Mouse (Mus musculus) heart, embryonic 14.5 days (tissue): Measurements from ENCODE around the gene Cadm2. TPM values are rescaled to one million over a fixed set of nuclear protein-coding genes. Genes with fewer than 3 reads are reported as not detected.

Experiments
- ATAC-seq: fragments of 200-750 bp; cut with Nextera tagmentation; 2 replicates; pipeline ENCODE4 v1.8.0; 2017; ENCODE audit warnings: low read depth, moderate TSS enrichment; ENCODE audit not compliant: insufficient number of reproducible peaks, insufficient read depth, low FRiP score
- H3K27ac ChIP-seq, 2 experiments: fragments of 200-500 bp in 1 of 2; fragments of 300-500 bp in 1 of 2; sonication (generic) in 1 of 2; replicated peaks in 1 of 2; 2 replicates each; pipeline ENCODE4 v1.5.1; 2012 to 2014; ENCODE audit warnings: low read depth in 2 of 2, low read length in 2 of 2, control low read depth in 1 of 2, mild to moderate bottlenecking in 1 of 2, mixed read lengths in 1 of 2; ENCODE audit not compliant: control insufficient read depth in 1 of 2, insufficient read depth in 1 of 2
- H3K27me3 ChIP-seq: fragments of 300-500 bp; sonication (generic); 2 replicates; pipeline ENCODE4 v1.6.1; 2014; ENCODE audit warnings: mild to moderate bottlenecking, low read length, control low read depth; ENCODE audit not compliant: control insufficient read depth, insufficient read depth
- H3K36me3 ChIP-seq: fragments of 300-500 bp; sonication (generic); 2 replicates; pipeline ENCODE4 v1.6.1; 2014; ENCODE audit warnings: mild to moderate bottlenecking, control low read depth, low read length, mixed read lengths; ENCODE audit not compliant: control insufficient read depth, insufficient read depth
- H3K4me1 ChIP-seq, 2 experiments: fragments of 200-500 bp in 1 of 2; fragments of 300-500 bp in 1 of 2; sonication (generic) in 1 of 2; 2 replicates each; pipeline ENCODE4 v1.6.1; 2012 to 2014; ENCODE audit warnings: low read length in 2 of 2, control low read depth in 1 of 2, mixed read lengths in 1 of 2; ENCODE audit not compliant: control insufficient read depth in 2 of 2, insufficient read depth in 2 of 2
- H3K4me2 ChIP-seq: fragments of 300-500 bp; sonication (generic); 2 replicates; pipeline ENCODE4 v1.6.1; 2014; ENCODE audit warnings: mild to moderate bottlenecking, low read length
- H3K4me3 ChIP-seq, 2 experiments: fragments of 200-500 bp in 1 of 2; fragments of 300-500 bp in 1 of 2; sonication (generic) in 1 of 2; 2 replicates each; pipeline ENCODE4 v1.5.1; 2012 to 2014; ENCODE audit warnings: low read length in 2 of 2, mild to moderate bottlenecking in 2 of 2, control low read depth in 1 of 2, low read depth in 1 of 2, moderate library complexity in 1 of 2; ENCODE audit not compliant: control insufficient read depth in 1 of 2, insufficient read depth in 1 of 2
- H3K9ac ChIP-seq: fragments of 300-500 bp; sonication (generic); 2 replicates; pipeline ENCODE4 v1.6.1; 2014; ENCODE audit warnings: mild to moderate bottlenecking, low read length
- H3K9me3 ChIP-seq: fragments of 300-500 bp; sonication (generic); 2 replicates; pipeline ENCODE4 v1.6.1; 2016; ENCODE audit warnings: low read length, control low read depth; ENCODE audit not compliant: control insufficient read depth
- WGBS: fragments of 180-500 bp; shearing (Covaris S2); extraction: QIAGEN DNeasy Blood & Tissue Kit; methylation state at CpG from one replicate; pipeline ENCODE4 v1.1.7; 2014; 5-methylcytosine and 5-hydroxymethylcytosine counted together
- polyA plus RNA-seq: library from polyadenylated mRNA; unstranded; fragments of >200 nt; fragmentation: Nextera tagmentation; extraction: Ambion mirVana; gene quantifications from 2 replicates; pipeline ENCODE4 v1.2.1, GENCODE M21; 2014

The Cadm2 gene
- polyA plus RNA-seq, 1 experiment from 2014 or later, result 0.07 TPM

DNA sequence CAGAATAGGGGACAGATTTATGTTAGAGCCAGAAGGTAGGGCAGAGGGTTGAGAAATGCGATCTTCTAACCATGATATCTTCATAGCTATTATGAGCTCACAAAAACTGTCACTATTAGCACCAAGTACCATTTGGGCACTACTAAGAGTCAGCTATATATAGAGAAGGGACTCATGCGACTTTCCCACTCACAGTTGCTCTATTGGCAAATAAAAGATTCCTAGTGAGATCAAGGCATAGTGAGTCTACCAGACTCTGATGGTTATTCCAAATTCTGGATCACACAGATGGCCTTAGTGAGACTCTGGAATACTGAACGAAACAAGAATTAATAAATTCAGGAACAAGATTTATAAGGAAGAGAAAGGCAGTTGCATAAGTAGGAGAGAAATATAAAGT lies 827.6 kb downstream of the Cadm2 start:
- Histone ChIP-seq H3K9ac (no peak overlapping the region), H3K36me3 (no peaks in the 10 kb centered on the region), H3K4me2 (no peak overlapping the region), H3K4me3 (no peak overlapping the region), H3K9me3 (no peaks in the 10 kb centered on the region), H3K27ac (no peak overlapping the region), H3K27me3 (no peaks in the 10 kb centered on the region), H3K4me1 (no peaks in the 10 kb centered on the region)
- WGBS, result 73% methylated on average over 3 of the region's 3 CpGs
- ATAC-seq, result no peak

- WGBS, result 64% methylated on average over 4 of the region's 4 CpGs
- H3K4me3 ChIP-seq, result no peak overlapping the region
- ATAC-seq, result no peak
These were observed 848.8 kb downstream of the Cadm2 start for GRCm38 (mm10) chr16:66771883-66772282.

DNA sequence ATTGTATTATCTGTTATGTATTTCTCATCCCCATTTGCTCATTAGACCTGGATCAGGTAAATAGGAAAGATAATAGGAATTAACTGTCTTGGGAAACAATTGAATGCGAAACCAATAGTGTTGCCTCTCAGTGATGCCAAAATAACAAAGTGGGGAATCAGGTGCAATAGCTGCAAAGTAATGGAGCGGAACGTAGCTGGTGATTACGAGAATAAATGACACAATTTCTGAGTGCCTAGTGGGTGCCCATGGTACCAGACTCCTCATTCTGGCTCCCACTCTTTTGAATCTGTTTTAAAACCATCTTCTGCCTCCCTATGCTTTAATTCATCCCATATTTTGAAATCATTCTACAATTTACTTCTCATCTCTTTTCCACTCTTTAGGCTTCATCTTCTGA lies 851.2 kb downstream of the Cadm2 start:
- Histone ChIP-seq H3K27me3 (no peaks in the 10 kb centered on the region), H3K4me1 (no peaks in the 10 kb centered on the region), H3K36me3 (no peaks in the 10 kb centered on the region), H3K27ac (no peak overlapping the region), H3K4me3 (no peak overlapping the region), H3K9me3 (no peaks in the 10 kb centered on the region), H3K4me2 (no peak overlapping the region), H3K9ac (no peak overlapping the region)
- 87% methylated on average over 4 of the region's 4 CpGs for WGBS
- no peak for ATAC-seq

More at GRCm38 (mm10) chr16:66771883-66772282, 848.8 kb downstream of the Cadm2 start:
- Histone ChIP-seq H3K9ac (no peak overlapping the region), H3K4me2 (no peak overlapping the region), H3K27ac (no peak overlapping the region), H3K27me3 (no peaks in the 10 kb centered on the region), H3K9me3 (no peaks in the 10 kb centered on the region), H3K36me3 (no peaks in the 10 kb centered on the region), H3K4me1 (no peaks in the 10 kb centered on the region)

GRCm38 (mm10) chr16:66768684-66769389 lies 851.9 kb downstream of the Cadm2 start:
- no peak for ATAC-seq
- 65% methylated on average over 4 of the region's 4 CpGs for WGBS
- H3K9me3 ChIP-seq, result no peaks in the 10 kb centered on the region

DNA sequence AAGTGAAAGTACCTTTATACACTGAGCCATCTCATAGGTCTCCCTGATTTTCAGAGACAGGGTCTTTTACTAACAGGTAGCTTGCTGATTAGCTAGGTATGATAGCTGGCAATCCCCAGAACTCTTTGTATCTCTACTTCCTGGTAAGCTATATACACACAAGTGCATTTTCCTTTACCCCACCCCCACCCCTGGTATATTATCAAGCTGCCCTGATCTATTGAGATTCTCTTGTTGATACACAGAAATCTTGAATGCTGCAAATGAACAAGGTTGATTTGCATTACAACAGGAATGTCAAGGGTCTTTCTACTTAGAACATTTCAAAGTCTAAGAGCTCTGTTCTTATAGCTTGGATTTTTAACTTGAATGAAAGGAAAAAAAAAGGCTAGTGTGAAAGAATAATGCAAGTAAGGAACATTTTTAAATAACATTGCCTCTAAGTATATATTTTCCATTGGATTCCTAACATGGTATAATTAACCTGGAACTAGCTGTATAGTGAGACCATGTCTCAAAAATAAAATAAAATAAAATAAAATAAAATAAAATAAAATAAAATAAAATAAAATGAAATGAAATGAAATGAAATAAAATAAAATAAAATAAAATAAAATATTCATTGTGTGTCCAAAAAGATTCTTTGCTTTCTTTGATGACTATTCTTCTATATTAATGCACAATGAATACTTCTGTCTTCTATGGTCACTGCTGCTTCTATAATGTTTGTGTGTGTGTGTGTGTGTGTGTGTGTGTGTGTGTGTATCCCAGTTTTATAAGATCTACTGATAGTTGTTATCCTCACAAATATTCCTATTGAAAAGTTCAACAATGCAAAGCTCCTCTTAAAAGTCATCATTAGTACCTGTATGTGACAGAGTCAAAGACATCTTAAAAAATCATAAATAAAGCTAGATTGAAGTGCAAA lies 858.9 kb downstream of the Cadm2 start:
- Histone ChIP-seq H3K4me1 (no peaks in the 10 kb centered on the region), H3K27ac (no peak overlapping the region), H3K9me3 (no peaks in the 10 kb centered on the region), H3K4me3 (no peak overlapping the region), H3K4me2 (no peak overlapping the region), H3K36me3 (no peaks in the 10 kb centered on the region), H3K9ac (no peak overlapping the region), H3K27me3 (no peaks in the 10 kb centered on the region)
- ATAC-seq, result no peak

More at GRCm38 (mm10) chr16:66768684-66769389, 851.9 kb downstream of the Cadm2 start:
- H3K4me2 ChIP-seq, result no peak overlapping the region
- no peaks in the 10 kb centered on the region for H3K4me1 ChIP-seq
- no peaks in the 10 kb centered on the region for H3K36me3 ChIP-seq
- no peaks in the 10 kb centered on the region for H3K27me3 ChIP-seq
- no peak overlapping the region for H3K9ac ChIP-seq
- no peak overlapping the region for H3K27ac ChIP-seq
- no peak overlapping the region for H3K4me3 ChIP-seq

- no peaks in the 10 kb centered on the region for H3K4me1 ChIP-seq
- H3K27me3 ChIP-seq, result no peaks in the 10 kb centered on the region
- no peak overlapping the region for H3K4me3 ChIP-seq
- no peak overlapping the region for H3K4me2 ChIP-seq
- WGBS, result 84% methylated on average over 2 of the region's 2 CpGs
- no peak overlapping the region for H3K9ac ChIP-seq
- no peaks in the 10 kb centered on the region for H3K9me3 ChIP-seq
- no peaks in the 10 kb centered on the region for H3K36me3 ChIP-seq
- H3K27ac ChIP-seq, result no peak overlapping the region
- no peak for ATAC-seq
These were observed 872.2 kb downstream of the Cadm2 start for GRCm38 (mm10) chr16:66748533-66748932.

DNA sequence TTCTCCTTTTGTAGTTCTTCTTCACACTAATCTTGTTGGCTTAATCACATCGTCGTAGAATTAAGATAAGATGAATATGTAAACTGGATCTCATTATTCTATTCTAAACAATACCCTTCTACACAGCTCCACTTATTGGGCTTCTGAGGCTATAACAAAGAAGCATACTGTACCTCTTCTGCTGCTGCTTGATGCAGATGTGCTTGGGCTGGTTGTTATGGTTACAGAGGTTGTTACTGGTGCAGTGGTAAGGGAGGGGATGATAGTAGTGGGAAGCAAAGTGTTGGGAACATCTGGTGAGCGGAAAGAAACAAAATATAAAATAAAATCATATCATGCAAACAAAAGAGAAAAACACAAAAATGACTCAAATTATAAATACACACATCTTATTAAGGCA lies 889.5 kb downstream of the Cadm2 start:
- Histone ChIP-seq H3K4me1 (no peaks in the 10 kb centered on the region), H3K27me3 (no peaks in the 10 kb centered on the region), H3K27ac (no peak overlapping the region), H3K4me2 (no peak overlapping the region), H3K9me3 (no peaks in the 10 kb centered on the region), H3K36me3 (no peaks in the 10 kb centered on the region), H3K4me3 (no peak overlapping the region), H3K9ac (no peak overlapping the region)
- 48% methylated on average over 3 of the region's 3 CpGs for WGBS
- no peak for ATAC-seq
